Mouse (Mus musculus) hindbrain, postnatal 0 days (tissue): ENCODE results near the gene Gpr153. TPM values are rescaled to one million over a fixed set of nuclear protein-coding genes. Genes with fewer than 3 reads are reported as not detected.

ENCODE experiments used
- ATAC-seq: fragments of 200-750 bp; cut with Nextera tagmentation; 2 replicates; pipeline ENCODE4 v1.8.0; 2017; ENCODE audit warnings: mild to moderate bottlenecking, moderate TSS enrichment, moderate library complexity
- DNase-seq: peaks from one replicate; pipeline ENCODE4 v3.0.0-alpha.2; 2015; ENCODE audit warnings: low spot score
- H3K27ac ChIP-seq: fragments of 300-500 bp; sonication (generic); 2 replicates; pipeline ENCODE4 v1.5.1; 2014; ENCODE audit warnings: mild to moderate bottlenecking
- H3K27me3 ChIP-seq: fragments of 300-500 bp; sonication (generic); 2 replicates; pipeline ENCODE4 v1.6.1; 2014; ENCODE audit warnings: low read length, mixed read lengths; ENCODE audit not compliant: insufficient read depth
- H3K36me3 ChIP-seq: fragments of 300-500 bp; sonication (generic); 2 replicates; pipeline ENCODE4 v1.6.1; 2014; ENCODE audit warnings: low read length, mixed read lengths; ENCODE audit not compliant: insufficient read depth
- H3K4me1 ChIP-seq: fragments of 300-500 bp; sonication (generic); 2 replicates; pipeline ENCODE4 v1.6.1; 2014; ENCODE audit warnings: antibody characterized with exemption, low read length, mixed read lengths; ENCODE audit not compliant: insufficient read depth
- H3K4me2 ChIP-seq: fragments of 300-500 bp; sonication (generic); 2 replicates; pipeline ENCODE4 v1.6.1; 2014; ENCODE audit warnings: low read depth, mild to moderate bottlenecking, low read length, moderate library complexity, mixed read lengths
- H3K4me3 ChIP-seq: fragments of 300-500 bp; sonication (generic); 2 replicates; pipeline ENCODE4 v1.5.1; 2014; ENCODE audit warnings: low read length
- H3K9ac ChIP-seq: fragments of 300-500 bp; sonication (generic); replicated peaks from 2 replicates; pipeline ENCODE4 v1.6.1; 2014; ENCODE audit warnings: mild to moderate bottlenecking, low read length, moderate library complexity, mixed read lengths
- H3K9me3 ChIP-seq: fragments of 300-500 bp; sonication (generic); 2 replicates; pipeline ENCODE4 v1.6.1; 2016; ENCODE audit warnings: low read length, mixed read lengths
- CTCF ChIP-seq: IDR thresholded peaks from 2 replicates; pipeline ENCODE4 v1.5.1; 2016; ENCODE audit warnings: antibody characterized with exemption, control low read depth, low read depth
- WGBS: fragments of 180-500 bp; shearing (Covaris S2); extraction: QIAGEN DNeasy Blood & Tissue Kit; methylation state at CpG from one replicate; pipeline ENCODE4 v1.1.7; 2014; 5-methylcytosine and 5-hydroxymethylcytosine counted together
- polyA plus RNA-seq: library from polyadenylated mRNA; unstranded; fragments of >200 nt; fragmentation: Nextera tagmentation; extraction: Ambion mirVana; gene quantifications from 2 replicates; pipeline ENCODE4 v1.2.1, GENCODE M21; 2015
- total RNA-seq: library from RNA; depleted of rRNA; stranded (reverse); fragments of >200 nt; gene quantifications from 2 replicates; pipeline ENCODE4 v1.2.3, GENCODE M21; 2014

Gpr153 gene
- total and polyA plus RNA-seq, 2 experiments from 2014 or later = 19.0 to 167 TPM

DNA sequence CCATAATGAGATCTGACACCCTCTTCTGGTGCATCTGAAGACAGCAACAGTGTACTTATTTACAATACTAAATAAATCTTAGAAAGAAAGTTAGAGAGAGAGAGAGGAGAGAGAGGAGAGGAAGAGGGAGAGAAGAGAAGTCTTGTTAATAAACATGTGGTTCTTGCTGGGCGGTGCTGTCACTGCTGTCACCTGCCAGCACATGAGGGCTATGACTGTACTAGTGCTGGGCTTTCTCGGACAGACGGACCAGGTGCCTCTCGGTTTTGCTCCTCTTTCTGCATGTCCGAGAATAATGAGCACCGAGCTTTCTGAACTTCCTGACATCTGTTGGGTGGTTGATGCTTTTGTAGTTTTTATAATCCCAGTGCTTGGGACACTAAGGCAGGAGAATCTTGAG, 23.4 kb upstream of the Gpr153 start:
- no peak; the same call in 1 of the 2 replicates for TF ChIP-seq CTCF
- Histone ChIP-seq H3K9me3 (no peaks in the 10 kb centered on the region), H3K27ac (no peak overlapping the region), H3K4me2 (no peak overlapping the region), H3K36me3 (no peaks in the 10 kb centered on the region; the same call in 1 of the 2 replicates), H3K9ac (no peak overlapping the region), H3K27me3 (no peaks in the 10 kb centered on the region), H3K4me1 (0 out of 2 replicates have a peak, but pooled peaks cover 4% of the 10 kb centered on the region), H3K4me3 (no peak overlapping the region)
- ATAC-seq (no peak), DNase-seq (no peak)
- WGBS = 90% methylated on average over 6 of the region's 6 CpGs

DNA sequence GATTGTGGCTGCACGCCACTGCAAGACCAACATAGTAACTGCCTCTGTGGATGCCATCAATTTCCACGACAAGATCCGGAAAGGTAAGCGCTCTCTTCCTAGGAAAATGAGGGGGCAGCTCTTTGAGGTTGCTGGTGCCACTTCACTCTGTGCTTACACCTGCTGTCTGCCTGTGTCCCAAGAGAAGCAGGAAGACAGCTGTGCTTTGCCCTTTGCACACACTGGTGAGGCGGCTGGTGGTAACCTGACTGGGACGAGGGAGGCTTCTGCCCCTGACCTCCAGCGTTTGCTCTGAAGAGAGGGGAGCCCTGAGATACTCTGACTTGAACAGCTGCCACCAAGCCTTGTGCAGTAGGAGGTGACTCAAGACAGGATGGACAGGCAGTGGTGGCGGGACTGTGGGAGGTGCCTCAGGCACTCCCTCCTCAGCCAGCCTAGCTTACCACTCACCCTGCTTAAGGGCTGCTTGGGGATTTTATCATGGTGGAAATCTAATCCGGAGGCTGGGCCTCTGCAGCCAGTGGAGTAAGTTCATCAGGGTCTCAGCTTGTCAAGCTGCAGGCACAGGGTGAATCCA, 20.8 kb upstream of the Gpr153 start:
- no peak overlapping the region for H3K27ac ChIP-seq
- ATAC-seq = no peak
- no peaks in the 10 kb centered on the region; the same call in 1 of the 2 replicates for H3K36me3 ChIP-seq
- H3K4me1 ChIP-seq = no peaks in the 10 kb centered on the region; the same call in 1 of the 2 replicates
- WGBS = 67% methylated on average over 9 of the region's 9 CpGs
- H3K27me3 ChIP-seq = no peaks in the 10 kb centered on the region
- H3K9me3 ChIP-seq = no peaks in the 10 kb centered on the region
- no peak overlapping the region for H3K9ac ChIP-seq
- H3K4me3 ChIP-seq = no peak overlapping the region
- H3K4me2 ChIP-seq = no peak overlapping the region
- no peak for DNase-seq
- TF ChIP-seq CTCF = no peak

DNA sequence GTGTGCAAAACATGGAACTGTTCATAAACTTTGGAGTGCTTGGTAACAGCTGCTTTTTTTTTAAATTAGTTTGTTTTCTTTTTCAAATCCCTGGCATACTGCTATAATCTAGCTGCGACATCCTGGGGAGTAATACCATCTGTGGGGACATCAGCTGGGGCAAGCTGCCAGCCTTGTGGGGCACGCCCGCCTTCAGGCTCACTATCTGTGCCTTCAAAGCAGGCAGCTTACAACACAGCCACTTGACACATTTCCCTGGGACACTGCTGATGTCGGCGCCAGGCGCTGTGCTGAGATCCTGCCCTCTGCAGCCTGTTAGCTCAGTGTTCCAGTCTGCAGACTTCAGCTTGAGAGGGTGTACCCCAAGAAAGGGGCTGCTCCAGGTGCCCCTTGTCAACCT, 17.0 kb upstream of the Gpr153 start:
- 24% methylated on average over 6 of the region's 6 CpGs for WGBS
- TF ChIP-seq CTCF = no peak
- no peak overlapping the region for H3K27ac ChIP-seq

DNA sequence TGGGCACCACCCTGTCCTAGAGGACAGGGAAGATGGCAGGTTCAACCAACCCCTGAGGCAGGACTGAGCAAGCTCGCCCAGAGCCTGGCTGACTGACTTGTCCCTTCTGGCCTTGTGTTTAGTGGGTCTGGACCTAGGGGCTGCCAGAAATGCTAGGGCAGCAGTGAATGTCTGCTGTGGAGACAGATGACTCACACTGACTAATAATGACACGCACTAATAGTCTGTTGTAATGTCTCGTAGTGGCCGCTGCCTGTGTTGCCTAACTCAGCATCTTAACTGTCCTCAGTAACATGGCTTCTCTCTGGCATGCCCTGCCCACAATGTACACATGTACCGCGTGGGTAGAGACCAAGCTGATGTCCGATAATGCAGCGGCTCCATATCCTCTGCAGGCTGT, 13.6 kb upstream of the Gpr153 start:
- no peaks in the 10 kb centered on the region for H3K27me3 ChIP-seq
- no peaks in the 10 kb centered on the region for H3K9me3 ChIP-seq
- H3K4me2 ChIP-seq = no peak overlapping the region
- H3K4me3 ChIP-seq = no peak overlapping the region
- peaks cover 12% of the 10 kb centered on the region; the same call in 1 of the 2 replicates for H3K36me3 ChIP-seq
- no peak overlapping the region for H3K27ac ChIP-seq
- no peak overlapping the region for H3K9ac ChIP-seq
- DNase-seq (no peak), ATAC-seq (no peak)
- TF ChIP-seq CTCF = no peak
- 90% methylated on average over 8 of the region's 8 CpGs for WGBS
- peaks cover 6% of the 10 kb centered on the region for H3K4me1 ChIP-seq

More for the DNA sequence above, 17.0 kb upstream of the Gpr153 start:
- H3K27me3 ChIP-seq = no peaks in the 10 kb centered on the region
- ATAC-seq = peak; percentile 35; the same call in 1 of the 2 replicates
- DNase-seq = peak; percentile 67
- no peaks in the 10 kb centered on the region for H3K9me3 ChIP-seq
- no peak overlapping the region for H3K4me2 ChIP-seq
- H3K4me3 ChIP-seq = no peak overlapping the region
- no peak overlapping the region for H3K9ac ChIP-seq
- no peaks in the 10 kb centered on the region; the same call in 1 of the 2 replicates for H3K4me1 ChIP-seq
- peaks cover 12% of the 10 kb centered on the region; the same call in 1 of the 2 replicates for H3K36me3 ChIP-seq

DNA sequence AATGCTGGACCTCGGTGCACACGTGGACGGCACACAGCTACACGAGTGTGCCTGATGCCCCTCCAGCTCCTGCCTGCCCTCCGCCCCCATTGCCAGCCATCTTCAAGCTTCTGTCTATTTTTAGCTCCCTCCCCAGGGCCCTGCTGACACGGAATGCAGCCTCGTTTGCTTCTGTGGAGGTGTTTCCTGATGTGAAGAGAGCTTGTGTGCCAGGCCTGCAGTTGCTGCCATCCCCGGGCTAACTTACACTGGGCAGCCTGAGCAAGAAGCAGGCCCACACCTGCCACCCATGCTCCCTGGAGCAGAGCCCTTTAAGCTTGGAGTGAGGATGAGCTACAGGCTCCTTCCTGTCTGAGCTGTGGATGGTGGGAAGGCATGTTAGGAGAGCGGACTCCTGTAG, 11.8 kb upstream of the Gpr153 start:
- Histone ChIP-seq H3K9ac (no peak overlapping the region), H3K27me3 (no peaks in the 10 kb centered on the region), H3K36me3 (peaks cover 12% of the 10 kb centered on the region; the same call in 1 of the 2 replicates), H3K9me3 (no peaks in the 10 kb centered on the region), H3K4me2 (no peak overlapping the region), H3K4me3 (no peak overlapping the region), H3K27ac (peak overlapping the region; percentile 33; the same call in 1 of the 2 replicates), H3K4me1 (peaks cover 6% of the 10 kb centered on the region)
- ATAC-seq = no peak
- TF ChIP-seq CTCF = no peak
- 54% methylated on average over 9 of the region's 9 CpGs for WGBS
- peak; percentile 53 for DNase-seq

DNA sequence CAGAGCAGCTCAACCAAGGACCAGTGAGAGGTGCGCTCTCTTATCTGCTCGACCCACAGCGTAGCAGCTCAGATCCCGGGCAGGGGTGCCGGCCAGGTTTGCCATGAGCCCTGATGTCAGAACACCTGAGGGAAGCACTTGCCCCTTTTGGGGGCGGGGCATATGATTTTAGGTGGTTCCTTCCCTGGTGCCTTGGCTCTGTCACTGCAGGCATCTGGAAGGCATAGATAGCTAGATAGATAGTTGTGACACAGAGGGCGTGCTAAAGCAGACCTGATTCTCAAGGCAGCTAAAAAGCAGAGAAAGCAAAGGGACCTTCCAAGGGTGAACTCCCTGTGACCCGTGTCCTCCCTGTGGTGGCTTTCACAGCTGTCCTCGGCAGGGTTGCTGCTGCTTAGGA, 10.9 kb upstream of the Gpr153 start:
- TF ChIP-seq CTCF = no peak
- ATAC-seq = no peak
- 68% methylated on average over 9 of the region's 9 CpGs for WGBS
- Histone ChIP-seq H3K9me3 (no peaks in the 10 kb centered on the region), H3K4me3 (no peak overlapping the region), H3K4me1 (peaks cover 6% of the 10 kb centered on the region), H3K36me3 (peaks cover 12% of the 10 kb centered on the region; the same call in 1 of the 2 replicates), H3K27me3 (no peaks in the 10 kb centered on the region), H3K27ac (no peak overlapping the region), H3K4me2 (no peak overlapping the region), H3K9ac (no peak overlapping the region)
- no peak for DNase-seq

DNA sequence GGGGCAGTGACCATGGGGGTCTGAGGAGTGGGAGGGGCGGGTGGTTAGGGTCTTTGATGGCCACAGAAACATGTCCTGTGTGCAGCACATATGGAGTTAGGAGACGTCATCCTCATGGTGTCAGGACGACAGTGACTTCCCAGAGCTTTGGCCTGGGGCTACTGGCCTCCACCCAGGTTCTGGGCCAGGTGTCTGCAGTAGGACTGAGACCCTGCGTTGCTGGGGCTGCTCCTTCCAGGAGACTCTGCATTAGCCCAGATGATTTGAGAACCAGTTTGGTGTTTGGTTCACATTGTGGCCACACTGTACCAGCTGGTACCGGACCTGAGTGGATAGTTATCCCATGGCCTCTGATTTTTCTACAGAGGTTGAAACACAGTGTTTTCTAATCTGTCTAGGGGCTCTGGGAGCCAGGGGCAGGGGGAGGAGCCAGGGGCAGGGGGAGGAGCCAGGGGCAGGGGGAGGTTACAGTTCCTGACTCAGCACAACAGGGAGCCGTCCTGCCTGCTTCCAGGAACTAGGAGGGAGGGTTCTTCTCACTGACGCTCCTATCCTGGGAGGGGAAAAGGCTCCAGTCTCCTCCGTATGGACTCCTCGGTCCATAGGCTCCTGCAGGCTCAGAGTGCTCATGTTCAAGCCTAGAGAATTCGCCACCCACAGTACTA, 10.4 kb upstream of the Gpr153 start:
- no peak overlapping the region for H3K4me3 ChIP-seq
- 28% methylated on average over 10 of the region's 10 CpGs for WGBS
- ATAC-seq (no peak), DNase-seq (peak; percentile 50)
- H3K36me3 ChIP-seq = peaks cover 12% of the 10 kb centered on the region; the same call in 1 of the 2 replicates
- H3K4me2 ChIP-seq = no peak overlapping the region
- no peaks in the 10 kb centered on the region for H3K9me3 ChIP-seq
- no peak for TF ChIP-seq CTCF
- peaks cover 6% of the 10 kb centered on the region for H3K4me1 ChIP-seq
- no peaks in the 10 kb centered on the region for H3K27me3 ChIP-seq
- no peak overlapping the region for H3K9ac ChIP-seq
- peak overlapping the region; percentile 48; the same call in 1 of the 2 replicates for H3K27ac ChIP-seq
